Mouse (Mus musculus) stomach, postnatal 0 days (tissue): ENCODE results near the gene Erh.

ENCODE experiments used
- CTCF ChIP-seq: IDR thresholded peaks from 2 replicates; pipeline ENCODE4 v1.5.1; 2016; ENCODE audit warnings: antibody characterized with exemption, low read depth, mild to moderate bottlenecking, moderate library complexity
- EP300 ChIP-seq: optimal IDR thresholded peaks from 2 replicates; pipeline ENCODE3; 2016; ENCODE audit warnings: antibody characterized with exemption

DNA sequence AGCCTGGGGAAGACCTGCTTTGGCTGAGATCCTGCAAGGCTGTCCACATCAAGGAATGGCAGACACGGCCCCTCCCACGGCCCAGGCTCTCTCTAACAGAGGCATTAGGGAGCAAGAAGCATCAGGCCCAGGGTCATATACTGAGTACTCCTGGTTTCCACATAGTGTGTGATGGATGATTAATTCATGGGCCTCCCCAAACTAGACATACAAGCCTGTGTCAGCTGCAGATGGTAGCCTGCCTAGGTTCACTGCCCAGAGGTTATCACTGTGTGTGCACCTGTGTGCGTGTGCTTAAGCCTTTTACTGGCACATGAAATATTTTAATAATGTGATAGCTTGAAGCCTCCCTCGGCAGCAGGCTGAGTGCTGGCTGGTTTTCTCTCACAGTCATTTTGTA lies 48.2 kb downstream of the Erh start:
- TF ChIP-seq CTCF, result no peak
- TF ChIP-seq EP300, result no peak
